Mouse (Mus musculus) lung, adult 2 months (tissue): Measurements from ENCODE around the gene Angel2. TPM values are rescaled to one million over a fixed set of nuclear protein-coding genes. Genes with fewer than 3 reads are reported as not detected.
"Not testable (repeated sequence)": the region's sequence is repeated elsewhere in the genome, so short reads cannot be mapped to it uniquely, and the experiment has no call there.

Experiments used
- DNase-seq: peaks from one replicate; pipeline ENCODE4 v3.0.0; 2022
- H3K4me1 ChIP-seq: fragments of 200-500 bp; 2 replicates; pipeline ENCODE4 v1.6.1; 2011; ENCODE audit warnings: low read length; ENCODE audit not compliant: control insufficient read depth, insufficient read depth
- H3K4me3 ChIP-seq: fragments of 200-500 bp; replicated peaks from 2 replicates; pipeline ENCODE3; 2011; ENCODE audit warnings: low read depth, mild to moderate bottlenecking, control low read depth, low read length; ENCODE audit errors: extremely low read depth
- CTCF ChIP-seq: fragments of 200-500 bp; IDR thresholded peaks from 2 replicates; pipeline ENCODE4 v1.5.1; 2011; ENCODE audit warnings: mild to moderate bottlenecking, low read length, control low read depth; ENCODE audit not compliant: insufficient read depth
- POLR2A ChIP-seq: fragments of 200-500 bp; IDR thresholded peaks from 2 replicates; pipeline ENCODE4 v1.6.1; 2011; ENCODE audit warnings: low read depth, mild to moderate bottlenecking, control low read depth, low read length, borderline replicate concordance; ENCODE audit errors: extremely low read depth
- WGBS: fragments of 180-500 bp; shearing (Covaris S2); methylation state at CpG from one replicate; pipeline ENCODE4 v1.1.7; 2018; 5-methylcytosine and 5-hydroxymethylcytosine counted together
- polyA plus RNA-seq: library from polyadenylated mRNA; depleted of rRNA; stranded (reverse); fragments of >200 nt; gene quantifications from 2 replicates; pipeline ENCODE4 v1.2.3, GENCODE M21; 2012; rRNA removed

The Angel2 gene
- 19.9 and 22.7 TPM in 2 replicates for polyA plus RNA-seq

DNA sequence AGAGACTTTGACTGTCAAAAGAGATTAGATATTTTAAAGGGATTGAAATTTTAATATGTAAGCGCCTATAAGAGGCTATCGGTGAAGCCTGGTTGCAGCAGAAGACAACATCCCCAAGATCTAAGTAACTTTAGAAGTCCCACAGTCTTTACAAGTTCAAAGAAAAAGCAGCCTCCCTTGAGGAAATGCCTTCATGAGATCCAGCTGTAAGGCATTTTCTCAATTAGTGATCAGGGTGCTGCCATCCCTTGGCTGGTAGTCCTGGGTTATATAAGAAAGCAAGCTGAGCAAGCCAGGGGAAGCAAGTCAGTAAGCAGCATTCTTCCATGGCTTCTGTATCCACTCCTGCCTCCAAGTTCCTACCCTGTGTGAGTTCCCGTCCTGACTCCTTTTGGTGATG is at the start of gene Angel2:
Gene Angel2, plus strand, starts transcription at position 301 of the 400 bp plus-strand sequence.
- H3K4me1 ChIP-seq, result peaks cover 10% of the 10 kb centered on the region
- 81% methylated on average over 3 of the region's 3 CpGs for WGBS
- DNase-seq, H3K4me3 ChIP-seq: not testable (repeated sequence)

GRCm38 (mm10) chr1:190875751-190876150 is 49.2 kb upstream of the Angel2 start:
- no peaks in the 10 kb centered on the region for H3K4me1 ChIP-seq
- 87% methylated on average over 6 of the region's 6 CpGs for WGBS
- H3K4me3 ChIP-seq, result no peak overlapping the region
- no peak for DNase-seq
- no peak for TF ChIP-seq POLR2A

DNA sequence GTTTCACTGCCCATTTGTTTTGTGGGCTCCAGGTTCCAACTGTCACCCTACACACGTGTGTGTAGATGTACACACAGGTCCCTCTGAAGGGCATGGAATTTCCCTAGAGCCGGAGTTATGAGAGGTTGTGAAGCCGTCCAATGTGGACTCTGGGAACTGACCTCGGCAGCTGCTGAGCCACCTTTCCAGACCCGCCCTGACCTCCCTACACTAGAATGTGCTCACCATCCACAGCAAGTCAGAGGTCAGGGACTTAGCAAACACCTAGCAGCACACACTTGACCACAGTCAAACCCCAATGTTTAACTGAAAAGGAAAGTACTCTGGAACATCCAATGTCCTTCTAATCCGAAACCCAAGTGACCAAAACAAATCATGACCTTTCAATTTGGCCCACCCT is 44.3 kb upstream of the Angel2 start:
- Histone ChIP-seq H3K4me3 (no peak overlapping the region), H3K4me1 (0 out of 2 replicates have a peak, but pooled peaks cover 2% of the 10 kb centered on the region)
- peak; percentile 16 for DNase-seq
- no peak for TF ChIP-seq POLR2A
- no peak for TF ChIP-seq CTCF
- WGBS, result 56% methylated on average over 6 of the region's 6 CpGs

GRCm38 (mm10) chr1:190881422-190881821 is 43.5 kb upstream of the Angel2 start:
- 14% methylated on average over 2 of the region's 2 CpGs for WGBS
- Histone ChIP-seq H3K4me3 (no peak overlapping the region), H3K4me1 (0 out of 2 replicates have a peak, but pooled peaks cover 2% of the 10 kb centered on the region)
- TF ChIP-seq CTCF (peak; percentile 56), POLR2A (no peak)
- no peak for DNase-seq

GRCm38 (mm10) chr1:190886014-190886413 is 38.9 kb upstream of the Angel2 start:
- Histone ChIP-seq H3K4me1 (0 out of 2 replicates have a peak, but pooled peaks cover under 1% of the 10 kb centered on the region), H3K4me3 (no peak overlapping the region)
- DNase-seq, result no peak
- TF ChIP-seq CTCF, result no peak
- TF ChIP-seq POLR2A, result no peak
- WGBS, result 64% methylated on average over 4 of the region's 4 CpGs

DNA sequence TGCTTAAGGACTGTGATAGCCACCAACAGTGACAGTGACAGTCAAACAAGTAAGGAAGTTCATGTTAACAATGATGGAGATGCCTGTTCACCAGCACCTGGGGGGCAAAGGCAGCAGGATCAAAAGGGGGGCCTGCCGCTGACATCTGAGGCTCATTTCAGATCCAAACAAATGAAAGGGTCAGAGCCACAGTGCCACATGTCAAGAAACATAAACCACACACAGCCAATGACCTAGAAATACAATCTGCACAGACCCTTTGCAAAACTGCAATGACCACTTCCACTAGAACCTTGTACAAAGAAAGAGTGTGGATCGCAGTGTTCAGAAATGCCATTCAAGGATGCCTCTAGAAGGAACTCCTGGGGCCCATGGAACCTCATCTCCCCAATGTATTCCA is 36.9 kb upstream of the Angel2 start:
- no peak for TF ChIP-seq POLR2A
- no peak for TF ChIP-seq CTCF
- no peak for DNase-seq

DNA sequence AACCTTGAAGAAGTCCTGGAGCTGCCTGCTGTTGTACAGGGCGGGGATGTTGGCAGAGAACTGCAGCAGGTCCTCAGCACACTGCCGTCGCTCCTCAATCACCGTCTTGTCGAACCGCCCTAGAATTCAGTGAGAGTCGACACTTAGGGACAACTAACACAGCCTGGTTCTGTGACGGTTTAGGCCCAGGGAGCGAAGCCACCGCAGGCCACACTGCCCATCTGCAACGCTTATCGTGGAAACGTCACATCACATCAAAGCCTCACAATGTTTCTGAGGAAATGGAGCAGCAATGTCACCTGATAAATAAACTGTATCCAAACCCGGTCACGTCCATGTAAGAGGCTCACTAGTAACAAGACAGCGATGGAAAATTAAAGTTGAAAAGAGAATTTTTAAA is 36.3 kb upstream of the Angel2 start:
- 79% methylated on average over 16 of the region's 16 CpGs for WGBS

More for the DNA sequence above, 36.9 kb upstream of the Angel2 start:
- Histone ChIP-seq H3K4me1 (no peaks in the 10 kb centered on the region), H3K4me3 (no peak overlapping the region)
- 88% methylated on average over 2 of the region's 2 CpGs for WGBS

GRCm38 (mm10) chr1:190893559-190894167 is 31.2 kb upstream of the Angel2 start:
- no peaks in the 10 kb centered on the region for H3K4me1 ChIP-seq
- WGBS, result 74% methylated on average over 6 of the region's 6 CpGs
- H3K4me3 ChIP-seq, result no peak overlapping the region
- no peak for DNase-seq
- TF ChIP-seq POLR2A, result no peak
- no peak for TF ChIP-seq CTCF

More for the DNA sequence above, 36.3 kb upstream of the Angel2 start:
- no peak for TF ChIP-seq CTCF
- TF ChIP-seq POLR2A, result no peak
- Histone ChIP-seq H3K4me1 (no peaks in the 10 kb centered on the region), H3K4me3 (no peak overlapping the region)
- DNase-seq, result no peak

DNA sequence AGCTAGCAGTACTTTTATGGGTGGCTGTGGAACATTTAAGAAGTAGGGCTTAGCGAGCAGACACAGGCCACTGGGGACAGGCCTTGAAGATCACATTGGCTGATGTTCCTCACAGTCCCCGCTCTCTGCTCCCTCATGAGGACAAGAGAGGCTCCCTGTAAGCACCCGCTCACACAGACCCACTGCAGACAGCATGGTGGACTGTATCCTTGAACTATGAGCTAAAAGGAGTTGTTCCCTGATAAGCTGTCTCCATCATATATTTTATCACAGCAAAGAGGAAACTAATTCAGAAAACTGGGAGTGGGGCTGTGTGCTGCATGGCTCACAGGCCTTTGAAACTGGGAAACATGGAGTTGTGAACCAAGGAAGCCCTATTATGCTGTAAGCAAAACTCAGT is 26.7 kb upstream of the Angel2 start:
- TF ChIP-seq CTCF (no peak), POLR2A (no peak)
- Histone ChIP-seq H3K4me1 (0 out of 2 replicates have a peak, but pooled peaks cover 4% of the 10 kb centered on the region), H3K4me3 (no peak overlapping the region)
- 95% methylated on average over 3 of the region's 3 CpGs for WGBS
- no peak for DNase-seq

DNA sequence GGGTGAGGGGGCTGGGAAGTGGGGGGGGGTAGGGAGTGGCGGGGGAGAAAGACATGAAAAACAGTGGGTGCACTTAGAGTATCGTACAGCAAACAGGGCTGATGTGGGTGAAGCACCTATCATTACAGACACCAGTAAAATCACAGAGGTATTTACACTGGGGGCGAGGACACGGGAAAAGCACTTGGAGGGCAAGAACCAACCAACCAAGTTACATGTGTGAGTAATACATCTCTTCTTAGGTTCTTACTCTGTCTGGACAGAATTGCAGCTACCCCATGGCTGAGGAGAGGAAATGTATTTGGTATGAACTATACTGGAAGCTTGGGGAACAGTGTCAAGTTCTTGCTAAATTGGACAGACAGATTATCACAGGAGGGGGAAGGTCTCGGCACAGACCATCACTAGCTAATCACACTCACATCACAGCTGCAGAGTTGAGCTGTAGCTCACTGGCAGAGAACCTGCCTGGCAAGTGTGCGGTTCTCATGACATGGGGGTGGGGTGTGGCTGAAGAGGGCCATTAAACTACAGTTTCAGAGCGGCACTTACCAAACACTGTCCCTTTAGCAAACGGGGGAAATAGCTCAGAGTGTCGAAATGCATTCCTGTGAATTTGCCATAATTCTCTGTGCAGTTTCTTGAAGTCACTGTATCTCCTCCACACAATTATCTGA is 25.9 kb upstream of the Angel2 start:
- Histone ChIP-seq H3K4me3 (no peak overlapping the region), H3K4me1 (0 out of 2 replicates have a peak, but pooled peaks cover 4% of the 10 kb centered on the region)
- no peak for TF ChIP-seq CTCF
- TF ChIP-seq POLR2A, result no peak
- peak; percentile 44 for DNase-seq
- 53% methylated on average over 9 of the region's 9 CpGs for WGBS
